Mouse (Mus musculus) lung, postnatal 0 days (tissue): ENCODE data around the gene Mob3a.
"Not testable (repeated sequence)": the region's sequence is repeated elsewhere in the genome, so short reads cannot be mapped to it uniquely, and the experiment has no call there.

Source experiments
- CTCF ChIP-seq: IDR thresholded peaks from 2 replicates; pipeline ENCODE4 v1.5.1; 2016; ENCODE audit warnings: antibody characterized with exemption, mild to moderate bottlenecking
- EP300 ChIP-seq: IDR thresholded peaks from 2 replicates; pipeline ENCODE4 v1.6.1; 2016; ENCODE audit warnings: antibody characterized with exemption, mild to moderate bottlenecking, control low read depth

DNA sequence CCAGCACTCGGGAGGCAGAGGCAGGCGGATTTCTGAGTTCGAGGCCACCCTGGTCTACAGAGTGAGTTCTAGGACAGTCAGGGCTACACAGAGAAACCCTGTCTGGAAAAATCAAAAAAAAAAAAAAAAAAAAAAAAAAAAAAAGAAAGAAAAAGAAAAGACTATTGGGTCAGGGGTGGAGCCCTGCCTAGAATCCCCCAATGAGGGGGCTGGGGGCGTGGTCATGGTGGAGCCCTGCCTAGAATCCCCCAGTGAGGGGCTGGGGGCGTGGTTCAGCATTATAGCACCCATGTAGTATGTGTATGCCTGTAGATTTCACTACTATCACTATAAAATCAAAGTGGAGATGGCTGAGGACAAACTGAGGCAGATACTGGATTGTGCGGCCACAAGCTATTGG is 51.9 kb downstream of the Mob3a start:
- not testable (repeated sequence) for TF ChIP-seq CTCF, EP300
